Mouse (Mus musculus) layer of hippocampus, adult 18-20 months (tissue): ENCODE measurements at regions not wholly inside any gene's neighbourhood (a gene's known extent, or its start where the extent isn't known, plus 50 kb on each side); places are given as distances from the start of the nearest gene placed in this dataset.

ENCODE experiments used
- DNase-seq, 2 experiments: peaks; one replicate each; pipeline ENCODE4 v3.0.0; 2022; ENCODE audit warnings: low spot score in 2 of 2

GRCm38 (mm10) chr13:57286168-57286567, 390.4 kb upstream of the Trpc7 start:
- DNase-seq, result no peak

DNA sequence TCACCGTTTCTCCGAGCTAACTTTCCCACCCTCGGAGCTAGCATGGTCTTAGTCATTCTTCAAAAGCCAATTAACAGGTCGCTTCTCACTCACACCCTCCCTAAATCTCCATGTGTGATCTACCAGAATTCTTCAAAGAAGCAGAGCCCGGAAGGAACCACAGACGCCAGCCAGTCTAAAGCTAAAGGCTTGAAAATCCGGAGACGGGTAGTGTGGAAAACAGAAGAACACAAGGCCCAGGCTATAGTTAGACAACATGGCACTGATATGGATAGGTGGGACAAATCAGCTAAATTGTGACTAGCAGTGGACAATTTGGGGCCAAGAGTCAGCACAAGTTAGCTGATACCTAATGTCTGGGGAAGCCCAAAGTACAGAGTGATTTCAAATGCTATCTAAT, 387.0 kb upstream of the Trpc7 start:
- DNase-seq, result no peak

DNA sequence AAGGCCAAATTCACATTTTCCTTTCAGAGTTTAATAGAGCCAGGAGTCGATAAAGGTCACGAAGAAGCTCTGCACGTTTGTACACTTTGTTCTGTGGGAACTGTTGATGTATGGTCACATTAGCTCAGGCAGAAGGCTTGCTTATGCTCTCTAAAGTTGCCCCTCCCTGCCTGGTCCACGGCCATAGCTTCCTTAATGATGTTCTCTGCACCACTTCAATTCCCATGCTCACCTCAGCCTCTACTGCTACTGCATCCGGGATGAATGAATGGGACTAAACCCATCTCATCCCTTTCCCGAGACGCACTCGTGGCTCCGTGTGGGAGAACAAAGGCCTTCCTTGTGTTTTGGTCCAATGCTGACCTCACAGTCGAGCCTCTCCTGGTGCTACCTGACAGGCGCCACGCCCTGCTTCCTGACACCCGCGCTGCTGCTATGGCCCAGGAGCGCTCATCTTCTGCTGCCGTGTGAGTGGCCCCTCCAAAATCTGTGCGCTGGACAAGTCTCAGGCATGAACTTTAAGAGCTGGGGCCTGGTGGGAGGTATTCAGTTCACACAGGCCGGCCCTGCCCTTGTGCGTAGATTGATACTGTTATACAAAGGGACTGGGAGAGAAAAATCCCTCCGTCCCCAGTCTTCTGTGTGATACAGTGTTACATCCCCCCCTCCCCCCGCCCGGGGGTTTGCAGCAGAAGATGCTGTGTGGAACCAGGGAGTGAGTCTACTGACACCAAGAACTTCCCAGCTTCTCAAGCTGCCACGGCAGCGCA, 386.3 kb upstream of the Trpc7 start:
- DNase-seq, result no peak

GRCm38 (mm10) chr13:57281504-57281903, 385.7 kb upstream of the Trpc7 start:
- peak in 1 of 2 experiments; percentile 70 for DNase-seq

GRCm38 (mm10) chr13:57278580-57278979, 382.8 kb upstream of the Trpc7 start:
- DNase-seq, result no peak

- DNase-seq, result peak in 1 of 2 experiments; percentile 45
These were observed 381.3 kb upstream of the Trpc7 start for GRCm38 (mm10) chr13:57277076-57277475.

- DNase-seq, result no peak
These were observed 380.1 kb upstream of the Trpc7 start for GRCm38 (mm10) chr13:57275871-57276270.

DNA sequence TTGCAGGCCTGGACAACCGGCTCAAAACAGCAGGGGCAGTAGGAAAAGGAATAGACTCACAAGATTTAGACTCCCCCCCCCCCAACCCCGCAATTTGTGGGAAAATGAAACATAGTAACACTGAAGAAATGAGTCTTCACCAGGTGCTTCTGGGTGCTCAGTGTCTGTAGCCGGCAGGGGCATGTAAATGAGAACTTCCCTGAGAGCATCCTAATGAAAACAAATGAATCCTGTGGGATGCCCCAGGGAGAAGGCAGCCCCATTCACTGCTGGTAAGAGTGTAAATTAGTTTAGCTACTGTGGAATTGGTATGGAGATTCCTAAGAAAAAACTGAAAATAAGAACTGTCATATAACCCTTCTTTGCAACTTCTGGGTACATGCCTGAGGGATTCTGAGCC, 377.8 kb upstream of the Trpc7 start:
- no peak for DNase-seq

GRCm38 (mm10) chr13:57269614-57270013, 373.8 kb upstream of the Trpc7 start:
- DNase-seq, result peak in 1 of 2 experiments; percentile 54

DNA sequence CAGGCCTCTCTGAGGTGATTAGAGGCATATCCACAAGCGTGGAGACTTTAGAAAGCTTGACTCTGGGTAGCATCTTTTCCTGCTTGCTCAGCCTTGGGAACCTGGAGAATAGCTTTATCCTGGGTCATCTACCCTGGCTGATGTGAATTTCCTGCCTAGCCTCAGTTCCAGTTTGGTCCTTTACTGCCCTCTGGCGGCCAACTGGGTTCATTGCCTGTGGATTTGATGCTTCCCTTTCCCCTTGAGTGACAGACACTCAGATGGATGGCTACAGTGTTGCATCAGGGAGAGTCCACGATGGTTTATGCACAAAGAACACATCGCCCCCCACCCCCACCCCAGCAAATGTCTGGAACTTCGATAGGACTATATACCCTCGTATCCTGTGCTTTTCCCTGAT, 364.1 kb upstream of the Trpc7 start:
- DNase-seq, result peak; percentile 75 to 91

- no peak for DNase-seq
These were observed 363.7 kb upstream of the Trpc7 start for GRCm38 (mm10) chr13:57259474-57259873.

- DNase-seq, result peak; percentile 43 to 65
These were observed 360.1 kb upstream of the Trpc7 start for GRCm38 (mm10) chr13:57255920-57256319.

GRCm38 (mm10) chr13:57249851-57250250, 354.1 kb upstream of the Trpc7 start:
- no peak for DNase-seq

- peak; percentile 37 to 75 for DNase-seq
These were observed 353.6 kb upstream of the Trpc7 start for GRCm38 (mm10) chr13:57249401-57249800.

GRCm38 (mm10) chr13:57246238-57246963, 350.6 kb upstream of the Trpc7 start:
- peak in 1 of 2 experiments; percentile 19 for DNase-seq

- no peak for DNase-seq
These were observed 341.1 kb upstream of the Trpc7 start for GRCm38 (mm10) chr13:57236917-57237316.

GRCm38 (mm10) chr13:57236211-57236610, 340.4 kb upstream of the Trpc7 start:
- no peak for DNase-seq

DNA sequence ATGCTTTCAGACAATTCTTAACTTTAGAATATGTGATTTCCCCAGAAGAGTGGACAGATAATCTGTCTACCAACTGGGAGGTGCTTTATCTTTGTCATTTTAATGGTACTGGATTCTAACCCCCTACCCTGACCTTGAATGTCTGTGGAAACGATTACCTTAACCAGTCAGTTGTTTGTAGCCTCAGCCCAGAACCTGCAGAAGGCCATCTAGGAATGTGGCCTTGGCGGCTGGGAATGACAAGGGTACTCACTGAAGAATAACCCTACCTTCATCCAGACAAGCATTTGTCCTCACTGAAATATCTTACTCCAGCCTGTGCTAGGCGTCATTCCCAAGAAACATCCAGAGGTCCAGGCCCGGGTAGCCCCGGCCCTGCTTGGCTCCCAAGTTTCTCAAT, 337.1 kb upstream of the Trpc7 start:
- no peak for DNase-seq

- DNase-seq, result no peak
These were observed 335.9 kb upstream of the Trpc7 start for GRCm38 (mm10) chr13:57231666-57232065.

GRCm38 (mm10) chr13:57230253-57230652, 334.5 kb upstream of the Trpc7 start:
- DNase-seq, result no peak

- no peak for DNase-seq
These were observed 325.3 kb upstream of the Trpc7 start for GRCm38 (mm10) chr13:57221092-57221491.

- no peak for DNase-seq
These were observed 320.4 kb upstream of the Trpc7 start for GRCm38 (mm10) chr13:57216161-57216560.

GRCm38 (mm10) chr13:57212251-57212650, 316.5 kb upstream of the Trpc7 start:
- DNase-seq, result no peak
